Mouse (Mus musculus): Measurements from ENCODE around the gene Cytl1.

GRCm38 (mm10) chr5:37695773-37696172 lies 39.5 kb upstream of the Cytl1 start:
- TF ChIP-seq POLR2A (IDR thresholded peaks at IDR 0.05; ENCODE audit: low read depth, low read length) = no peak
- no peak for TF ChIP-seq CTCF (conservative IDR thresholded peaks at IDR 0.05; ENCODE audit: insufficient read depth, insufficient read length, low read depth, low read length)

Data from kidney, adult 2 months (tissue).